26 mouse cellular contexts compared by ENCODE assay signal in genomic region chr15:51682331-51682730, GRCm38 (mm10).
A peak's percentile ranks its signal among the peaks of the same experiment; 100 is the strongest.
DNase-seq lines count a peak whose midpoint lies in the region; ATAC-seq and TF ChIP-seq lines count a peak whose summit lies in the region.
"Had no signal": no experiment of that assay in that cellular context is flagged by ENCODE, and none has a peak within 500 bp of the region (broad histone marks: within the 10 kb centered on the region; RNA-seq: fewer than 3 reads in every experiment).

No protein-coding gene starts in this region.

- H3K27me3 ChIP-seq in cerebellum, adult 2 months (ENCODE audit: control insufficient read depth, insufficient read depth, low read length): no peaks in the 10 kb centered on the region
- H3K27me3 ChIP-seq in hindbrain, embryonic 14.5 days (ENCODE audit: control insufficient read depth, insufficient read depth, low read length): no peaks in the 10 kb centered on the region
- H3K27me3 ChIP-seq: CH12.LX; embryonic facial prominence, embryonic 13.5 days; embryonic facial prominence, embryonic 15.5 days; forebrain, embryonic 12.5 days; forebrain, embryonic 15.5 days had no signal

- no peak overlapping the region for H3K27ac ChIP-seq in cerebellum, adult 2 months (ENCODE audit: insufficient read depth, low read length)
- H3K27ac ChIP-seq in hindbrain, embryonic 14.5 days: no peak overlapping the region
- H3K27ac ChIP-seq: embryonic facial prominence, embryonic 13.5 days; embryonic facial prominence, embryonic 15.5 days; forebrain, embryonic 10.5 days; forebrain, embryonic 12.5 days; forebrain, embryonic 15.5 days had no signal

- no peak overlapping the region for H3K4me2 ChIP-seq in hindbrain, embryonic 14.5 days (replicated peaks)
- H3K4me2 ChIP-seq: embryonic facial prominence, embryonic 13.5 days; embryonic facial prominence, embryonic 15.5 days; forebrain, embryonic 12.5 days; forebrain, embryonic 15.5 days had no signal

- no peak overlapping the region for H3K4me3 ChIP-seq in cerebellum, adult 2 months (replicated peaks; ENCODE audit: insufficient read depth, low read depth, low read length)
- no peak overlapping the region for H3K4me3 ChIP-seq in hindbrain, embryonic 14.5 days (replicated peaks; ENCODE audit: low read length)
- H3K4me3 ChIP-seq: embryonic facial prominence, embryonic 13.5 days; embryonic facial prominence, embryonic 15.5 days; erythroblast, embryonic 14.5 days; forebrain, embryonic 10.5 days; forebrain, embryonic 12.5 days; forebrain, embryonic 15.5 days had no signal

- no peaks in the 10 kb centered on the region for H3K36me3 ChIP-seq in hindbrain, embryonic 14.5 days (replicated peaks; ENCODE audit: control insufficient read depth, insufficient read depth)
- H3K36me3 ChIP-seq: embryonic facial prominence, embryonic 13.5 days; embryonic facial prominence, embryonic 15.5 days; forebrain, embryonic 10.5 days; forebrain, embryonic 12.5 days; forebrain, embryonic 15.5 days; G1E had no signal

- H3K4me1 ChIP-seq in cerebellum, adult 2 months (ENCODE audit: control insufficient read depth, insufficient read depth, low read length): no peaks in the 10 kb centered on the region
- no peaks in the 10 kb centered on the region for H3K4me1 ChIP-seq in hindbrain, embryonic 14.5 days (replicated peaks; ENCODE audit: control insufficient read depth, insufficient read depth, low read length)
- H3K4me1 ChIP-seq: forebrain, embryonic 10.5 days; forebrain, embryonic 12.5 days; forebrain, embryonic 15.5 days had no signal

- DNase-seq in adrenal gland, postnatal 10 days: peak; percentile 3
- DNase-seq in adrenal gland, adult 8-10 months: no peak
- DNase-seq in 3T3-L1 (ENCODE audit: low read depth, low spot score) (peak; percentile 69), NIH3T3 (ENCODE audit: low read depth) (peak; percentile 69)
- no peak for DNase-seq in urinary bladder, postnatal 4 days (ENCODE audit: low spot score in 2 of 2)
- DNase-seq in cerebellum, adult 2 months: no peak
- no peak for DNase-seq in hindbrain, embryonic 14.5 days (ENCODE audit: low spot score)
- DNase-seq: adrenal gland, adult 2 months; adrenal gland, postnatal 25 days; cerebellum, adult 11 months; cerebellum, adult 18-20 months; cerebellum, adult 9-10 months; cerebellum, postnatal 14 days; cerebellum, postnatal 36 days; embryo, embryonic 11 days; forebrain, postnatal 0 days had no signal

- no peak overlapping the region for H3K9ac ChIP-seq in hindbrain, embryonic 14.5 days
- H3K9ac ChIP-seq: embryonic facial prominence, embryonic 13.5 days; embryonic facial prominence, embryonic 15.5 days; forebrain, embryonic 12.5 days; forebrain, embryonic 15.5 days; forebrain, postnatal 0 days had no signal

- TF ChIP-seq CTCF in cerebellum, adult 2 months (IDR thresholded peaks at IDR 0.05; ENCODE audit: borderline replicate concordance, insufficient read depth, low read depth, low read length): no peak

- H3K9me3 ChIP-seq in hindbrain, embryonic 14.5 days (ENCODE audit: control insufficient read depth, low read length): no peaks in the 10 kb centered on the region
- H3K9me3 ChIP-seq: embryonic facial prominence, embryonic 13.5 days; embryonic facial prominence, embryonic 15.5 days; forebrain, embryonic 10.5 days; forebrain, embryonic 12.5 days; forebrain, embryonic 15.5 days; G1E had no signal

- ATAC-seq in megakaryocyte progenitor cell, adult 5-6 weeks (replicated peaks; ENCODE audit: poor library complexity): 0 out of 2 replicates have a peak, but pooled peaks have one; percentile 18
- no peak for ATAC-seq in hindbrain, embryonic 14.5 days (ENCODE audit: low FRiP score)
- ATAC-seq: CD4-positive, CD25-positive, alpha-beta regulatory T cell, adult 4 months; forebrain, embryonic 15.5 days; forebrain, postnatal 0 days had no signal

- TF ChIP-seq POLR2A in cerebellum, adult 2 months (IDR thresholded peaks at IDR 0.05; ENCODE audit: borderline replicate concordance, insufficient read depth, low read length): no peak

- WGBS in cerebellum, adult 2 months: 80% methylated on average over 5 of the region's 5 CpGs
- WGBS in hindbrain, embryonic 14.5 days: 82% methylated on average over 5 of the region's 5 CpGs

Comparison
In these comparisons a context has a peak if more than half of its experiments do, and no peak if none do; other contexts are left out.
1. DNase-seq: peak in adrenal gland, postnatal 10 days (single experiment), 3T3-L1 (single experiment) and NIH3T3 (single experiment); none in adrenal gland, adult 8-10 months (single experiment), urinary bladder, postnatal 4 days (0 of 2), cerebellum, adult 2 months (0 of 2) and hindbrain, embryonic 14.5 days (single experiment).